Mouse (Mus musculus) intestine, embryonic 14.5 days (tissue): Measurements from ENCODE around the gene Kpna1. TPM values are rescaled to one million over a fixed set of nuclear protein-coding genes. Genes with fewer than 3 reads are reported as not detected.
A peak's percentile ranks its signal among the peaks of the same experiment; 100 is the strongest.
"Not testable (repeated sequence)": the region's sequence is repeated elsewhere in the genome, so short reads cannot be mapped to it uniquely, and the experiment has no call there.

Experiments
- ATAC-seq: fragments of 200-750 bp; cut with Nextera tagmentation; replicated peaks from 2 replicates; pipeline ENCODE4 v1.8.0; 2017; ENCODE audit warnings: low read depth, moderate number of reproducible peaks, moderate TSS enrichment, moderate library complexity; ENCODE audit not compliant: low FRiP score, low TSS enrichment
- DNase-seq: peaks from one replicate; pipeline ENCODE4 v3.0.0-alpha.2; 2018; ENCODE audit warnings: low spot score
- H3K27ac ChIP-seq: fragments of 300-500 bp; sonication (generic); 2 replicates; pipeline ENCODE4 v1.5.1; 2014; ENCODE audit warnings: low read depth, mild to moderate bottlenecking, control low read depth
- H3K27me3 ChIP-seq: fragments of 300-500 bp; sonication (generic); replicated peaks from 2 replicates; pipeline ENCODE4 v1.6.1; 2014; ENCODE audit warnings: low read length, control low read depth; ENCODE audit not compliant: control insufficient read depth, insufficient read depth
- H3K36me3 ChIP-seq: fragments of 300-500 bp; sonication (generic); 2 replicates; pipeline ENCODE4 v1.6.1; 2014; ENCODE audit warnings: low read length, control low read depth; ENCODE audit not compliant: control insufficient read depth, insufficient read depth
- H3K4me1 ChIP-seq: fragments of 300-500 bp; sonication (generic); replicated peaks from 2 replicates; pipeline ENCODE4 v1.6.1; 2014; ENCODE audit warnings: low read length, control low read depth, mixed read lengths; ENCODE audit not compliant: control insufficient read depth, insufficient read depth
- H3K4me2 ChIP-seq: fragments of 300-500 bp; sonication (generic); 2 replicates; pipeline ENCODE4 v1.6.1; 2014; ENCODE audit warnings: low read length
- H3K4me3 ChIP-seq: fragments of 300-500 bp; sonication (generic); 2 replicates; pipeline ENCODE4 v1.5.1; 2014; ENCODE audit warnings: low read depth, low read length, control low read depth, mixed read lengths
- H3K9ac ChIP-seq: fragments of 300-500 bp; sonication (generic); 2 replicates; pipeline ENCODE4 v1.6.1; 2014; ENCODE audit warnings: mild to moderate bottlenecking, low read length
- H3K9me3 ChIP-seq: fragments of 300-500 bp; sonication (generic); 2 replicates; pipeline ENCODE4 v1.6.1; 2016; ENCODE audit warnings: low read length, control low read depth; ENCODE audit not compliant: control insufficient read depth
- WGBS: fragments of 180-500 bp; shearing (Covaris S2); extraction: QIAGEN DNeasy Blood & Tissue Kit; methylation state at CpG from one replicate; pipeline ENCODE4 v1.1.7; 2014; 5-methylcytosine and 5-hydroxymethylcytosine counted together
- polyA plus RNA-seq: library from polyadenylated mRNA; unstranded; fragments of >200 nt; fragmentation: Nextera tagmentation; extraction: Ambion mirVana; gene quantifications from 2 replicates; pipeline ENCODE4 v1.2.1, GENCODE M21; 2014

Kpna1 gene
- polyA plus RNA-seq, 1 experiment from 2014 or later, result 44.4 TPM

GRCm38 (mm10) chr16:35951216-35951615 lies 27.3 kb upstream of the Kpna1 start:
- ATAC-seq (no peak), DNase-seq (no peak)
- Histone ChIP-seq H3K36me3 (no peaks in the 10 kb centered on the region), H3K4me1 (no peaks in the 10 kb centered on the region), H3K9ac (no peak overlapping the region), H3K4me2 (no peak overlapping the region), H3K27ac (no peak overlapping the region), H3K9me3 (no peaks in the 10 kb centered on the region), H3K4me3 (no peak overlapping the region), H3K27me3 (no peaks in the 10 kb centered on the region)
- 86% methylated on average over 3 of the region's 3 CpGs for WGBS

GRCm38 (mm10) chr16:35952628-35953130 lies 25.9 kb upstream of the Kpna1 start:
- DNase-seq, result no peak
- 82% methylated on average over 5 of the region's 5 CpGs for WGBS

DNA sequence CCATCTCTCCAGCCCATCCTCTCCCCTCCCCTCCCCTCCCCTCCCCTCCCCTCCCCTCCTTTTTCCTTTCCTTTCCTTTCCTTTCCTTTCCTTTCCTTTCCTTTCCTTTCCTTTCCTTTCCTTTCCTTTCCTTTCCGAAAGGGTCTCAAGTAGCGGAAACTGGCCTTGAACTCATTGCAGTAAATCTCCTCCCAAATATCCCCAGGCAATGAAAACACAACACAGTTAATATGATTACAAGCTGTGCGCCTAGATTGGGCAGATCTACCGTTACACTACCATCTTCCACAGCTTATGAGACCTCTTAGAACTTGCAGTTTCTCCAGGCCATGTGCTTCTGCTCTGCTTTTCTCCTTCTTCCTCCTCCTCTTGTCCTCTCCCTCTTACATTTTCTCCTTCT lies 12.6 kb upstream of the Kpna1 start:
- 72% methylated on average over 2 of the region's 4 CpGs for WGBS
- not testable (repeated sequence) for H3K36me3 ChIP-seq, H3K9me3 ChIP-seq, ATAC-seq, H3K27ac ChIP-seq, H3K4me2 ChIP-seq, H3K27me3 ChIP-seq, H3K9ac ChIP-seq, H3K4me3 ChIP-seq, H3K4me1 ChIP-seq, DNase-seq

More at GRCm38 (mm10) chr16:35952628-35953130, 25.9 kb upstream of the Kpna1 start:
- H3K27ac ChIP-seq, result no peak overlapping the region
- no peak overlapping the region for H3K4me2 ChIP-seq
- no peak overlapping the region for H3K4me3 ChIP-seq
- ATAC-seq, result no peak
- no peaks in the 10 kb centered on the region for H3K9me3 ChIP-seq
- no peak overlapping the region for H3K9ac ChIP-seq
- no peaks in the 10 kb centered on the region for H3K4me1 ChIP-seq
- H3K27me3 ChIP-seq, result no peaks in the 10 kb centered on the region
- H3K36me3 ChIP-seq, result no peaks in the 10 kb centered on the region

DNA sequence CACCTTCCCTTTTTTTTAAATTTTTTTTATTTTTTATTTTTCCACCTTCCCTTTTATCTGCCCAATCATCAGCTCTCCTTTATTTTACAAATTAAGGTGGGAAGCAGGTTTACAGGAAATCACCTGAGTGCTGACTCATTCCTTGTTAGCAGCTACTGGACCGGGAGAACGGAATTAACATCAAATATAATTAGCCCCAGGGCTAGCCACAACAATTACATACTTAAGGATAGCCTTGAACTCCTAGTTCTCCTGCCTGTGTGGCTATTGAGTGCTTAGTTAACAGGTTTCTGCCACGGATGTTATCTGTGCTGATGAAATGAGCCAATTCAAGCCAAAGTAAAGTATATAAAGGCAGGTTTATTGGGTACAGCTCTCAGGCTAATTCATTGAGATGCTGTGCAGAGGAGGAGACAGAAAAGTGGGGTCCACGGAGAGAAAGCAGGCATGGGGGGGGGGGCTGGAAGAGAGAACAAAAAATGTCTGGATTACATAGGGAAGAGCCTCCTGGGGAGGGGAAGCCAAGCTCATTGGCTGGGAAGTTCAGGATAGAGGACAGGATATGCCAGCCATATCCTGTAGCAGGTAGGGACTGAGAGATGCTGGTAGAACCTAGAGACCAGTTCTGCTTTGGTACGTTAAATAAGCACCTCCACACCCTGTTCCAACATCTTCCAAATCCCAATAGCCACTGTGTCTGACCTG lies 12.0 kb upstream of the Kpna1 start:
- H3K4me2 ChIP-seq, result no peak overlapping the region
- no peak for DNase-seq
- H3K9ac ChIP-seq, result no peak overlapping the region
- H3K27ac ChIP-seq, result no peak overlapping the region
- H3K36me3 ChIP-seq, result no peaks in the 10 kb centered on the region
- H3K4me1 ChIP-seq, result 0 out of 2 replicates have a peak, but pooled peaks cover 4% of the 10 kb centered on the region
- H3K4me3 ChIP-seq, result no peak overlapping the region
- no peak for ATAC-seq
- H3K9me3 ChIP-seq, result no peaks in the 10 kb centered on the region
- 56% methylated on average over 5 of the region's 5 CpGs for WGBS
- H3K27me3 ChIP-seq, result no peaks in the 10 kb centered on the region

DNA sequence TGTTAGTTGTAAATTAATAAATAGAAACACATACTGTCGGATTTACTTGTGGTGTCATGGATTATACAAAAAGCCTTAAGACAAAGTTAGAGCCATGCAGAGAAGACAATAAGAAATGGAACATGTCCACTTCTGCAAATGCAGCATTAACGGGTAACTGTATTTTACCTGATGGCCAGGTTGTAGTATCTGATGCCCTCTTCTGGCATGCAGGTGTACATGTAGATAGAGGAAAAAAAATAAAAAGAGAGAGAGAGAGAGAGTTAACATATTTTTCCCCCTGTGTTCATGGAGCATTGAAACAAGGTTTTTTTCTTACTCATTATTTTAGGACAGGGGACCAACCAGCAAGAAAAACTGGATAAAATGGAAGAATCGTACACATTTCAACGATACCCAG lies 11.2 kb upstream of the Kpna1 start:
- ATAC-seq, result no peak
- Histone ChIP-seq H3K4me2 (no peak overlapping the region), H3K36me3 (no peaks in the 10 kb centered on the region), H3K4me1 (0 out of 2 replicates have a peak, but pooled peaks cover 4% of the 10 kb centered on the region), H3K27me3 (no peaks in the 10 kb centered on the region), H3K9me3 (no peaks in the 10 kb centered on the region), H3K9ac (no peak overlapping the region), H3K4me3 (no peak overlapping the region), H3K27ac (no peak overlapping the region)
- 87% methylated on average over 4 of the region's 4 CpGs for WGBS
- no peak for DNase-seq

- no peaks in the 10 kb centered on the region for H3K27me3 ChIP-seq
- 23% methylated on average over 2 of the region's 2 CpGs for WGBS
- no peak overlapping the region for H3K4me3 ChIP-seq
- H3K4me2 ChIP-seq, result 0 out of 2 replicates have a peak overlapping the region, but pooled peaks have one; percentile 8
- H3K9me3 ChIP-seq, result no peaks in the 10 kb centered on the region
- peak; percentile 58 for DNase-seq
- H3K9ac ChIP-seq, result no peak overlapping the region
- H3K36me3 ChIP-seq, result no peaks in the 10 kb centered on the region
- ATAC-seq, result peak; percentile 58
- no peak overlapping the region for H3K27ac ChIP-seq
- H3K4me1 ChIP-seq, result 0 out of 2 replicates have a peak, but pooled peaks cover 4% of the 10 kb centered on the region
These were observed 10.4 kb upstream of the Kpna1 start for GRCm38 (mm10) chr16:35968149-35968548.

- WGBS, result 36% methylated on average over 1 of the region's 1 CpGs
- H3K4me3 ChIP-seq, result no peak overlapping the region
- H3K27me3 ChIP-seq, result no peaks in the 10 kb centered on the region
- H3K9me3 ChIP-seq, result no peaks in the 10 kb centered on the region
- no peak overlapping the region for H3K27ac ChIP-seq
- no peak overlapping the region for H3K4me2 ChIP-seq
- no peaks in the 10 kb centered on the region for H3K36me3 ChIP-seq
- no peak overlapping the region for H3K9ac ChIP-seq
- H3K4me1 ChIP-seq, result no peaks in the 10 kb centered on the region
- ATAC-seq (no peak), DNase-seq (no peak)
These were observed 4.5 kb upstream of the Kpna1 start for GRCm38 (mm10) chr16:35974021-35974420.

DNA sequence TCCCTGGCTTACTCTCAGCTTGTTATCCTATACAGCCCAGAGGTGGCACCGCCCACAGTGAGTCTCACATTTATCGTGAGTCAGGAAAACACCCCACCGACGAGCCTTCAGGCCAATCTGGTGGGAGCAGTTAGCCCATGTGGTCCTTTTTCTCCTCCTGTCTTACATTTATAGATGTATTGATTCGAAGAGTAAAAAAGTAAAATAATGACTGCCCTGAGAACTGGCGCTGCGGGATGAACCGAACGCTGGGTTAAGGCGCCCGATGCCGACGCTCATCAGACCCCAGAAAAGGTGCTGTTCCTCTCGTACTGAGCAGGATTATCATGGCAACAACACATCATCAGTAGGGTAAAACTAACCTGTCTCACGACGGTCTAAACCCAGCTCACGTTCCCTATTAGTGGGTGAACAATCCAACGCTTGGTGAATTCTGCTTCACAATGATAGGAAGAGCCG lies 2.8 kb downstream of the Kpna1 start:
- 51% methylated on average over 19 of the region's 19 CpGs for WGBS
- Histone ChIP-seq H3K4me3 (no peak overlapping the region), H3K27ac (no peak overlapping the region), H3K4me2 (no peak overlapping the region), H3K27me3 (no peaks in the 10 kb centered on the region), H3K36me3 (no peaks in the 10 kb centered on the region), H3K9me3 (no peaks in the 10 kb centered on the region), H3K9ac (no peak overlapping the region), H3K4me1 (peaks cover 3% of the 10 kb centered on the region; the same call in 1 of the 2 replicates)
- ATAC-seq, result peak; percentile 97
- DNase-seq, result peak; percentile 100

DNA sequence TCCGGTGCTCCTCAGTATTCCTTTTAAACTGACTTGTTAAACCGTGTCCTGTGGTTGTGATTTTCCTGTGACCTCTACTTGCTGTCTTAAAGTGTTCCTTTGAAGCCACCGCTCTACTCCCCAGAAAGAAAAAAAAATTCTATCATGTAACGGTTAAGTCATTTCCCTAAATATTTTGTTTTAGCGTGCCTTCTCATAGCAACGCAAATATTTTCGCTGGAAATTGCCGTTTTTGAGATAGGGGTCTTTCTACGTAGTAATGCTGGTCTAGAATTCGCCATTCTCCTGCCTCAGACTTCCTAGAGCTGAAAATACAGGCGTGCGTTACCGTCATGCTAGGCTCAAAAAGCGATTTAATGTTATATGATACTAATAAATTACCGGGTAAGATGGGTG lies 4.0 kb downstream of the Kpna1 start:
- ATAC-seq (no peak), DNase-seq (no peak)
- Histone ChIP-seq H3K4me3 (peak overlapping the region; percentile 77), H3K27ac (peak overlapping the region; percentile 99), H3K4me1 (peaks cover 3% of the 10 kb centered on the region; the same call in 1 of the 2 replicates), H3K4me2 (peak overlapping the region; percentile 84), H3K9ac (peak overlapping the region; percentile 87), H3K9me3 (no peaks in the 10 kb centered on the region), H3K27me3 (no peaks in the 10 kb centered on the region), H3K36me3 (no peaks in the 10 kb centered on the region)
- 4% methylated on average over 15 of the region's 15 CpGs for WGBS
